Mouse (Mus musculus): Measurements from ENCODE around the gene Ypel3.

- TF ChIP-seq POLR2A (IDR thresholded peaks at IDR 0.05; ENCODE audit: extremely low read depth, insufficient read depth, low read length) (no peak), CTCF (IDR thresholded peaks at IDR 0.05; ENCODE audit: extremely low read depth, insufficient read depth, low read length) (no peak)
These were observed 1.4 kb downstream of the Ypel3 start for GRCm38 (mm10) chr7:126778147-126778546.
